Mouse (Mus musculus) activated CD4-positive, CD25-positive, alpha-beta regulatory T cell (primary cell): ENCODE data around the gene Arhgef1. TPM values are rescaled to one million over a fixed set of nuclear protein-coding genes. Genes with fewer than 3 reads are reported as not detected.

Experiments
- polyA plus RNA-seq, 2 experiments: library from polyadenylated mRNA; unstranded; fragments of 100-300 nt; shearing (Covaris generic); gene quantifications; one replicate each; pipeline ENCODE4 v1.2.1; 2017

Arhgef1 gene
- 1,000 to 10,000 TPM; 1,309 to 1,330 TPM for polyA plus RNA-seq

DNA sequence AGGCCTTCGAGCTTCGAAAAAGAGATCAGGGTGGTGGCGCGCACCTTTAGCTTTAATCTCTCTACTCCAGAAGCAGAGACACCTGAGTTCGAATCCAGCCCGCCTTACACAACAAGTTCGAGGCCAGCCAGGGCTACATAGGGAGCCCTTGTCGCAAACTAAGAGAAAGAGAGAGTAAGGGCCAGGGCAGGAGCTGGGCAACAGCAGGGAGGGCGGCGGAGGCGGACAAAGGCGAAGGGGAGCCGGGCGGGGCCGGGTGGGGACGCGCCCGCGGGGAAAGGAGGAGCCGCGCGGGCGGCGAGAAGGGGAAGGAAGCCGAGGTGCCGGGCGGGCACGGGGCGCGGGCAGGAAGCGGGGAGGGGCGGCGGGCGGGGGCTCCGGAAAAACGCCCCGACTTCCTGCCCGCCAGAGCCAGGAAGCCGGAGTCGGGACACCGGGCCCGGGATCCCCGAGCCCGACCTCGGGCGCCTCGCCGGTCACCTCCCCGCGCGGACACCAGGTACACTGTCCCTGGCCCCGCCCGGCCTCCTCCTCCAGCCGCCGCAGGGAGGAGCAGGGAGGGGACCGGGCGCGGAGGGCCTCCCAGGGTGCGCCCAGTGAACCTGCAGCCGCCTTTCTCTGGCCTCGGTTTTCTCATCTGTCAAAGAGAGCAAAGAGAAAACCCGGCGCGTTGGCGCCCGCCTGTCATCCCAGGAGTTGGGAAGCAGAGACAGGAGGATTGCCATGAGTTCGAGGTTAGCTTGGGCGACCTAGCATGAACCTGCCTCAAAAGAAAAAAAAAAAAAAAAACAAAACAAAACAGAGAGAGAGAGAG is at the start of gene Arhgef1:
Arhgef1 (plus strand) TSS at position 283 of the 814 bp plus-strand sequence.

DNA sequence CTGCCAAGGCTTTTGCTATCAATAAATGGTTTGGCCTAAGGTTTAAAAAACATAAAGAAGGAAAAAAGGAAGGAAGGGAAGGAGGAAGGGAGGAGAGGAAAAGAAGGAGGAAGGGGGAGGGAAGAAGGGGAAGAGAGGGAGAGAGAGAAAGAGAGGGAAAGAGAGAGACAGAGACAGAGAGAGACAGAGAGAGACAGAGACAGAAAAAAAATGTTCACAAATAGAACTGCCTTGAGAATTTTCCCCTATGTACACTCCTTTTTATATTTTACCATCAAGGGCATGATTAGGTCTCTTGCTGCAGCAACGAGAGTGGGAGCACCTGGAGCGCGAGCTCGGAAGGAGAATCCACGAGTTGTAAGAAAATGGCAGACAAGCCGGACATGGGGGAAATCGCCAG is 40.8 kb upstream of the Arhgef1 start, which contains the start of gene Gm9844:
Gm9844 (plus strand) TSS at position 301 of the 400 bp plus-strand sequence.

DNA sequence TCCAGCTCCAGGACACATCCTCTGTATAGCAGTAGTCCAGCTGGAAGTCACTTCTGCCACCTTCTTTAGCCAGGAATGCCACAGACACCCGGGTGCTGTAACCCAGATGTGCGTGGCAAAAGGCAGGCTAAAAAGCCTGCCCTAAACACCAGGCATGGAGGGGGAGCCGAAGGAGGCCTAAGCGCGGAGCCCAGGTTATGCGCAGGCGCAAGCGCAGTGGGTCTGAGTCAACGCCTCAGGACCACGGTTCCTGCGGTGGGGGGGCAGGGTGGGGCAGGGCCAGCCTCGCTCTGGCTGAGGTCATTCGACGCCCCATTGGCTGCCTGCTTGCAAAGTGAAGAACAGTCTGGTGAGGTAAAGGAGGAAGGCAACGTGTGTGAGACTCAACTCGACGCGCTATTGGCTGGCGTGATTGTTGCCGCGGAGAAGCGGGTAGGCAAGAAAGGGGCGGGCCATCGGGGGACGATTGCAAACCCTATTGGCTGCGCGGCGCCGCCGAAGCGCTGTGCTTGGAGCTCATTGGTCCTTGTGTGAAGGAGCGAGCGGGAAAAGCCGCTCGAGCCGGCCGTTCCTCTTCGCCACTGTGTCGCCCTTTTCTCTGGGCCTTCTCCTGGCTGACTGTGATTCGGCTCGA is 33.1 kb upstream of the Arhgef1 start, which contains the start of the genes Lypd4 and Dmrtc2:
Lypd4 (minus strand) TSS at position 410 of the 634 bp plus-strand sequence.
Dmrtc2 (plus strand) TSS at position 526 of the 634 bp plus-strand sequence.

DNA sequence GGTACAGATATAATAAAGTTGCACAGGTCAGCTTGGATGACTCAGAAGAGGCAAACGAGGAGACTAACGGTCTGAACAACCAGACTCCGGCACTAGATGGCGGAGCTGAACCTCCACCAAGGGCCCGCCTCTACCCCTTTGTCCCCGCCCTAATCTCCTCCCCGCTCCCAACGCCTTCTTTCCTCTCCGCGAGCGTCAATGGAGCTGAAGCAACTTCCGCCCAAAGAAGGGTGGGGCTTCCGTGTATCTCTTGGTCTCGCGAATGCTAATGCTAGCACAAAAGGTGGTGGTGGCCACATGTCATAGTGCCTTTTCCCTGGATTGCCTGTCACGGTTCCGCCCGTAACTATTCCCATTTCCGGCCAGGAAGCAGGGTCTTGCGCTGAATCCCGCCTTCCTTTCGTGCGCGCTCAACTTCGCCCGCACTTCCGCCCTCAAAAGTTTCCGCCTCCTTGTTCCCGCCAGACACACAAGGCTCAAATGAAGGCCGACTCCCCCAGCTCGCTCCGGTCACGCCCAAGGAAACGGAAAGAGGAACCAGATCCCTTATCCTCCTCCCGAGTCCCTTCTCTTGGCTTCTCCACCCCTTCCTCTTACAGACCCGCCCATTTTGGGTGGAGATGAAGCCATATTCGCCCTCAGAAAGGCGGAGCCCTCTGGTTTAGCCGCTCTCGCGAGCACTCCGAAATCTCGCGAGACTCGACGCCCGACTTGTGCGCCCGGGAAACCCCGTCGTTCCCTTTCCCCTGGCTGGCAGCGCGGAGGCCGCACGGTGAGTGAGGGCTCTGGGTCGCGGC is 18.6 kb upstream of the Arhgef1 start, which contains the start of gene Rps19:
Rps19 (plus strand) TSS at position 476 of the 797 bp plus-strand sequence.

DNA sequence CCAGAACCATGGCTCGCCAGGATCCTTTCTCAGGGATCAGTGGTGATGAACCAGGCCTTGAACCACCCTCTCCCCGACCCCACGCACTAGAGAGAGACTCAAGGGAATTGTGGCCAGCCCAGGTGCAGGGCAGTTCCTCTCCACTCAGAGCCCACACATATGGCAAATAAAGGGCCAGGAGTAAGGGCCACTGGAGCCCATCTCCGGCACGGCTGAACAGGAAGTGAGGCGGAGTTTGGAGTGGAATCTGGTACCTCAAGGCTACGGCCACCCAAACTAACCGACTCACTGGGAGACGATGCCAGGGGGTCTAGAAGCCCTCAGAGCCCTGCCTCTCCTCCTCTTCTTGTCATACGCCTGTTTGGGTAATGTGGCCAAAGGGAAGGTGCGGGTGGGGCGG is 5.5 kb upstream of the Arhgef1 start, which contains the start of gene Cd79a:
Cd79a (plus strand) TSS at position 158 of the 400 bp plus-strand sequence.

DNA sequence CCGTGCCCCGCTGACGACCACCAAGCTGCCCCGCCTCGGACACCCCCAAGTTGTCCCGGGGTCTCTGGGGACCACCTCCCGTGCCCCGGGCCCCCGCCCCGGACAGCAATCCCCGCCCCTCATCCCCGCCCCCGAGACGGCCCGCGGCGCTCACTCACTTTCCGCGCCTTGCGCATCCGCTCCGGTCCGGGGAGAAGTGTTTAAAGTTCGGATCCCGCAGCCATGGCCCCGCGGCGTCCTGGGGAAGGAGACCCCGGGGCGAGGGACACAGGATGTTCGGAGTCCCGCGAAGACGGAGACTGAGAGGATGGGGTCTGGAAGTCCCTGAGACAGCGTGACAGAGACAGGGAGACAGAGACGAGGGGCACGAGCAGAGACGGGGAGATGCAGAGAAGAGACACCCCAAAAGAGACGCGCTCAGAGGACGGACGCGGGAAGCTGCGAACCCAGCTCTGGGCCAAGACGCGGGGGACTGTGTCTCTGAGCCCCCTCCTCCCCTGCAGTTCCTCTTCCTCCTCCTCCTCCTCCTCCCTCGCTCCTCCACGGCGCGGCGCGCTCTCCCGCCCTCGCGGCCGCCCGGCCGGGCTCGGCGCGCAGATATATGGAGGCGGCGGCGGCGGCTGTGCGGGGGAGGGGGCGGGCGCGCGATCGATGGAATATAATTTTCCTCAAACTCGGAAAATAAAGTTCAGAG is 41.7 kb downstream of the Arhgef1 start, which contains the start of gene Gm4881:
Gm4881 (minus strand) TSS at position 238 of the 694 bp plus-strand sequence.

DNA sequence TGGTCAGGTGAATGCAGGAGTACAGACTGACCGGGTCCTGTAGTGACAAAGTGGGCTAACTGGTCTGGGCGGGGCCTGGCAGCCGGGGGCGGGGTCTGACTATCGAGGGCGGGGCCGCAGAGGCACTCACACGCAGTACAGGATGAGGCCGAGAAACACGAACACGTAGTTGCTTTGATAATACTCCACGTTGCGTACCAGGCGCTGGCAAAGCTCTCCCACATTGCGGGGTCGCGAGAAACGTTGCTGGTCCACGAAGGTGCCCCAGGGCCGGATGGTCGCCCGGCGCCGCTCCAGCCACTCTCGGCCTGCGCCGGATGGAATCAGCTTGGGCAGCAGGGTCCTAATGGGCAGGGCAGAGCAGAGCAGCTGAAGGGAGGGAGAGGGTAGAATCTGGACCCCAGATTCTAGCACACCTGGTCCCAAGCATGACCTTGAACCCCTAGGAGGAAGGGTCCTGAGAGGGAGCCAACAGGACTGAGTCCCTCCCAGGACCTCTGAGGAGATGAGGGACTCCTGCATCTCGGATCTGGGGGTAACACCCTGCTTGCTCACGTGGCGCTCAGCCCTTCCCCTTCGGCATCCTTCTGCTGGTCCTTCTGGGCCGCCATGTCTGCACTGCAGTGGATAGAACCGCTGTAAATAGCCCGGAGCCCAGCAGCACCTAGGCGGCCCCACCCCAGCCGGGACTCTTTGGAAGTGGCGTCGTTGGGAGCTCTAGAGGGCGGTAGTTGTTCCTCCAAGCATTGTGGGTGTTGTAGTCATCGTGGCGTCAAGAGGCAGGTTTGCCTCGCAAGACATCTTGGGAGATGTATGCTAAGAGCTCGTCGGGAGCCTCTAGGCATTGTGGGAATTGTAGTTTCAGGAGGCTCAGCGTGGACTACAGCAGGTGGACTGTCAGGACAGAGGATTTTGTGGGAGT is 69.5 kb downstream of the Arhgef1 start, which contains the start of gene Rabac1:
Rabac1 (minus strand) TSS at position 783 of the 922 bp plus-strand sequence.

Other genes starting within 250 kb of the Arhgef1 start
- not detected for gene Tex101, start 226.2 kb upstream of the Arhgef1 start, polyA plus RNA-seq
- gene BC049730, start 193.7 kb upstream of the Arhgef1 start, polyA plus RNA-seq = not detected
- not detected for gene Gm4763, start 176.0 kb upstream of the Arhgef1 start, polyA plus RNA-seq
- gene Cd177, start 142.6 kb upstream of the Arhgef1 start, polyA plus RNA-seq = under 1 TPM in 1 of 2 experiments, not detected in 1; 0.15 TPM
- gene Ceacam10, start 125.7 kb upstream of the Arhgef1 start, polyA plus RNA-seq = not detected
- gene Gm9844, start 40.7 kb upstream of the Arhgef1 start, polyA plus RNA-seq = 10 to 100 TPM; 39.3 to 42.0 TPM
- not detected for gene Lypd4, start 33.0 kb upstream of the Arhgef1 start, polyA plus RNA-seq
- under 1 TPM in 1 of 2 experiments, not detected in 1; 0.17 TPM for gene Dmrtc2, start 32.9 kb upstream of the Arhgef1 start, polyA plus RNA-seq
- 1,000 to 10,000 TPM; 3,085 to 5,627 TPM for gene Rps19, start 18.5 kb upstream of the Arhgef1 start, polyA plus RNA-seq
- gene Cd79a, start 5.5 kb upstream of the Arhgef1 start, polyA plus RNA-seq = 10 to 100 TPM in 1 of 2 experiments, 1 to 10 TPM in 1; 8.8 to 22.2 TPM
- not detected for gene Gm4881, start 41.6 kb downstream of the Arhgef1 start, polyA plus RNA-seq
- gene Rabac1, start 69.8 kb downstream of the Arhgef1 start, polyA plus RNA-seq = 100 to 1,000 TPM; 343 to 519 TPM
- 1 to 10 TPM in 1 of 2 experiments, under 1 TPM in 1; 0.47 to 1.8 TPM for gene Atp1a3, start 103.0 kb downstream of the Arhgef1 start, polyA plus RNA-seq
- gene Grik5, start 169.4 kb downstream of the Arhgef1 start, polyA plus RNA-seq = 1 to 10 TPM; 5.9 to 7.7 TPM
- 10 to 100 TPM; 17.5 to 28.2 TPM for gene Zfp574, start 169.7 kb downstream of the Arhgef1 start, polyA plus RNA-seq